Mouse (Mus musculus) heart, embryonic 16.5 days (tissue): ENCODE data around the gene Kcna7. TPM values are rescaled to one million over a fixed set of nuclear protein-coding genes. Genes with fewer than 3 reads are reported as not detected.
A peak's percentile ranks its signal among the peaks of the same experiment; 100 is the strongest.
"Not testable (repeated sequence)": the region's sequence is repeated elsewhere in the genome, so short reads cannot be mapped to it uniquely, and the experiment has no call there.

Experiments used
- ATAC-seq: fragments of 200-750 bp; cut with Nextera tagmentation; replicated peaks from 2 replicates; pipeline ENCODE4 v1.8.0; 2017; ENCODE audit warnings: moderate number of reproducible peaks; ENCODE audit not compliant: insufficient read depth, low FRiP score; ENCODE audit errors: extremely low read depth
- H3K27ac ChIP-seq: fragments of 300-500 bp; sonication (generic); 2 replicates; pipeline ENCODE4 v1.5.1; 2014; ENCODE audit warnings: mild to moderate bottlenecking, low read length, control low read depth, moderate library complexity
- H3K27me3 ChIP-seq: fragments of 300-500 bp; sonication (generic); 2 replicates; pipeline ENCODE4 v1.6.1; 2014; ENCODE audit warnings: low read length, mixed read lengths; ENCODE audit not compliant: control insufficient read depth, insufficient read depth
- H3K36me3 ChIP-seq: fragments of 300-500 bp; sonication (generic); 2 replicates; pipeline ENCODE4 v1.6.1; 2014; ENCODE audit not compliant: control insufficient read depth, insufficient read depth
- H3K4me1 ChIP-seq: fragments of 300-500 bp; sonication (generic); 2 replicates; pipeline ENCODE4 v1.6.1; 2014; ENCODE audit warnings: low read length, mixed read lengths; ENCODE audit not compliant: control insufficient read depth, insufficient read depth
- H3K4me2 ChIP-seq: fragments of 300-500 bp; sonication (generic); 2 replicates; pipeline ENCODE4 v1.6.1; 2014; ENCODE audit warnings: low read depth, mild to moderate bottlenecking, control low read depth, low read length
- H3K4me3 ChIP-seq: fragments of 300-500 bp; sonication (generic); 2 replicates; pipeline ENCODE4 v1.5.1; 2014; ENCODE audit warnings: mild to moderate bottlenecking, control low read depth, low read length
- H3K9ac ChIP-seq: fragments of 300-500 bp; sonication (generic); 2 replicates; pipeline ENCODE4 v1.6.1; 2014; ENCODE audit warnings: low read length, control low read depth
- H3K9me3 ChIP-seq: fragments of 300-500 bp; sonication (generic); replicated peaks from 2 replicates; pipeline ENCODE4 v1.6.1; 2016; ENCODE audit warnings: low read length; ENCODE audit not compliant: control insufficient read depth
- WGBS: fragments of 180-500 bp; shearing (Covaris S2); extraction: QIAGEN DNeasy Blood & Tissue Kit; methylation state at CpG from one replicate; pipeline ENCODE4 v1.1.7; 2014; 5-methylcytosine and 5-hydroxymethylcytosine counted together
- polyA plus RNA-seq: library from polyadenylated mRNA; unstranded; fragments of >200 nt; fragmentation: Nextera tagmentation; extraction: Ambion mirVana; gene quantifications from 2 replicates; pipeline ENCODE4 v1.2.1, GENCODE M21; 2015

The Kcna7 gene
- polyA plus RNA-seq = 0.25 and 0.27 TPM in 2 replicates

DNA sequence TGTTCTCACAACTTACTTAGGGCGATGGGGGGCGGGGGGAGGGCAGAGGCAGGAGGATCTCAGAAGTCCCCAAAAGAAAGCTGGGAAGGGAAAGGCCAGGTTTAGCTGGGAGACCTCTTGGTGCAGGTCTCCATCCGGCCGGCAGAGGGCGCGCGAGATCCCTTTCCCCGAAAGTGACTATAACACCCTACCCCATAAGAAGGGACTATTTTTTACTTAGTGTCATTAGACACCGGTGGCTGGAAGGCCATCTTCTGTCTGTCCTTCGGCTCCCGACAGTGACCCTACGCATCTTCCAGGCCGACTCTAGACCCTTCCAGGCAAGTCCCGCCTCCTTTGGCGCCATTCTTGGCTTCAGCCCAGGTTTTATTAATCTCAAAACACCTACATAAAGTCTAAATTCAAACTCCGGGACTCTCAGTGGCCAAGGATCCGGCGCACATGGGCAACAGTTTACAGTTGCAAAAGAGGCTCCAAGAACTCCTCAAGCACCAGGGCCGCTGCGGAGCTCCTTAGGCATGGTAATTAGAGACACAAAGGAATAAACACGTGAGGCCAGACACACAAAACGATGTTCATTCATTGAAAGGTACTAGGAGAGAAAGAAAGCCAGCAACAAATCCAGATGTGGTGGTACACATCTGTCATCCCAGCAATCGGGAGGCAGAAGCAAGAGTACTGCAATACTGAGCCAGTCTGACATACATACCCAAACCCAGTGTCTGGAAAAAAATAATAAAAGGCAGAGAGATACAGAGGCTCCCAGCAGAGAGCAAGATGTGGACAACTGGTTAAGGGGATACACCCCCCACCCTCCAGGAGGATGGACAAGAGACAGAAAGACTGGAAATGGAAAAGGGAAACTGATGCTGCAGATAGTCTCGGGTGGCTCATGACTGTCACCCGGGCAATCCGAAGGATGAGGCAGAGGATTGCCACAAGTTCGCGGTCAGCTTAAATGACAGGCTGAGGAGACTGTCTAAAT is at the start of gene Kcna7:
Gene Kcna7 (plus strand): TSS at position 563 of the 985 bp plus-strand sequence.
- ATAC-seq = peak; percentile 42; the same call in 1 of the 2 replicates
- H3K4me3 ChIP-seq = peak within 1 kb of the TSS; percentile 56
- peak within 1 kb of the TSS; percentile 52 for H3K9ac ChIP-seq
- 12% methylated on average over 28 of the region's 28 CpGs for WGBS
- peak within 1 kb of the TSS; percentile 77 for H3K4me2 ChIP-seq
- no peaks in the 10 kb centered on the region for H3K9me3 ChIP-seq
- H3K4me1 ChIP-seq = peaks cover 11% of the 10 kb centered on the region
- H3K27me3 ChIP-seq = peaks cover 51% of the 10 kb centered on the region
- no peaks in the 10 kb centered on the region for H3K36me3 ChIP-seq
- H3K27ac ChIP-seq = no peak within 1 kb of the TSS

DNA sequence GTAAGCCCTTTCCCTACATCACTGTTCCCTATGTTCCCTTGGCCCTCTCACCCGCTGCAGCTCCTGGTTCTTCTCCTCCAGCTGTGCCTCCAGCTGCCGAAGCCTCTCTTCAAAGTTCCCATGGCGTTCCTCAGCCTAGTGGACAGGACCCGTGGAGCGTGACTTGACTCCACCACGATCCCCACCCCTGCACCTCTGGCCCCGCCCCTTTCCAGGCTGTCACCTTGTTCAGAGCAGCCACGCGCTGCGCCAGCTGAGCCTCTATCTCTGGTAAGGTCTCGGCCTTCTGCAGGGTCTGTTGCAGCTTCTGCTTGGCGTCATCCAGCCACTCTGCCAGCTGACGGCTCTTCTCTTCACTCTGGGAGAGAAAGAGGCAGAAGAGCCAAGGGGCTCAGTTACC is 49.4 kb upstream of the Kcna7 start:
- Histone ChIP-seq H3K9ac (no peak overlapping the region), H3K27me3 (peaks cover 22% of the 10 kb centered on the region), H3K4me1 (no peaks in the 10 kb centered on the region), H3K36me3 (no peaks in the 10 kb centered on the region), H3K27ac (no peak overlapping the region), H3K4me2 (no peak overlapping the region), H3K4me3 (no peak overlapping the region), H3K9me3 (no peaks in the 10 kb centered on the region)
- WGBS = 31% methylated on average over 13 of the region's 13 CpGs
- no peak for ATAC-seq

DNA sequence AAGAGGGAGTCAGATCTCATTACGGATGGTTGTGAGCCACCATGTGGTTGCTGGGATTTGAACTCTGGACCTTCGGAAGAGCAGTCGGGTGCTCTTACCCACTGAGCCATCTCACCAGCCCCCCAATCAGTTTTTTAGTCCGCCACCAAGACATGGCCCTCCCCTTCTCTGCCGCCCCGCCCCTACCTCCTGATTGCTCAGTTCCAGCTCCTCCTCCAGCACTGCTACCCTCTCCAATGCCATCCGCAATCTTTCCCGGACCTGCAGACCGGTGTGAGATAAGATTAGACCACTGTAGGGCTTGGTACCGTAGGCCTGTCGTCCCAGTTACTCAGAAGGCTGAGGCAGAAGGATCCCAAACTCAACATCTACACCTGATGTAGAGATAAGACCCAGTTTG is 46.4 kb upstream of the Kcna7 start:
- not testable (repeated sequence) for ATAC-seq

DNA sequence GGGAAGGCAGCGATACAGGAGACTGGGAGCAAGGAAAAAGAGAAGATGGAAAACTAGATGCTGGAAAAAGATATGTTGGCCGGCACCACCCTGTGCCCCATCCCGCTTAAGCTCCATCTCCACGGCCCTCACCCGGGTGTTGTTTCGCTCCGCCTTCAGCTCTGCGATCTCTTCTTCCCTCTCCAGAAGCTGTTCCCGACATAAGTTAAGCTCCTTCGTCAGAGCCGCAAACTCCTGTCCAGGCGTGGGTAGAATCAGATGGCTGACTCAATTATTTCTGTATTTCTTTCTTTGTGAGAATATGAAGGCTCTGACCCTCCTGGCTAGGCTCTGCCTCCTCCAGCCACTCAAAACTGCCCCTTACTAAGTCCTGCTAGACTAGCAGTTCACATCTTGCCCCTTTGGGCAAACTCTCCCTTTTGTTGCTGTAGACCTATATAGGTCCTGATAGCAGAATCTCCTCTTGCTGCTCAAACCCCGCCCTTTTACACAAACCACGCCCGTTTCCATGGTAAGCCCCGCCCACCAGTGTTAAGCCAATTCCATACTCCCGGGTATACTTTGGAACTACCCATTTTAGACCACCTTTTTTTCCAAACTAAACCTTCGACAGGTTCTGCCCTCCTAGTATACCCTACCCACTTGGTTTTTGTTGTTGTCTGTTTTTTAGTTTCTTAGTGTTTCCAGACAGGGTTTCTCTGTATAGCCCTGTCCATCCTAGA is 44.9 kb upstream of the Kcna7 start:
- Histone ChIP-seq H3K9ac (no peak overlapping the region), H3K4me1 (peaks cover 6% of the 10 kb centered on the region), H3K27ac (no peak overlapping the region), H3K36me3 (no peaks in the 10 kb centered on the region), H3K9me3 (no peaks in the 10 kb centered on the region), H3K27me3 (peaks cover 58% of the 10 kb centered on the region), H3K4me3 (no peak overlapping the region), H3K4me2 (no peak overlapping the region)
- WGBS = 39% methylated on average over 18 of the region's 18 CpGs
- no peak for ATAC-seq

More for the DNA sequence above, 46.4 kb upstream of the Kcna7 start:
- whole genome bisulfite sequencing = 42% methylated on average over 9 of the region's 11 CpGs
- H3K4me3 ChIP-seq, H3K9me3 ChIP-seq, H3K27ac ChIP-seq, H3K4me1 ChIP-seq, H3K9ac ChIP-seq, H3K4me2 ChIP-seq, H3K36me3 ChIP-seq: not testable (repeated sequence)
- peaks cover 46% of the 10 kb centered on the region for H3K27me3 ChIP-seq

DNA sequence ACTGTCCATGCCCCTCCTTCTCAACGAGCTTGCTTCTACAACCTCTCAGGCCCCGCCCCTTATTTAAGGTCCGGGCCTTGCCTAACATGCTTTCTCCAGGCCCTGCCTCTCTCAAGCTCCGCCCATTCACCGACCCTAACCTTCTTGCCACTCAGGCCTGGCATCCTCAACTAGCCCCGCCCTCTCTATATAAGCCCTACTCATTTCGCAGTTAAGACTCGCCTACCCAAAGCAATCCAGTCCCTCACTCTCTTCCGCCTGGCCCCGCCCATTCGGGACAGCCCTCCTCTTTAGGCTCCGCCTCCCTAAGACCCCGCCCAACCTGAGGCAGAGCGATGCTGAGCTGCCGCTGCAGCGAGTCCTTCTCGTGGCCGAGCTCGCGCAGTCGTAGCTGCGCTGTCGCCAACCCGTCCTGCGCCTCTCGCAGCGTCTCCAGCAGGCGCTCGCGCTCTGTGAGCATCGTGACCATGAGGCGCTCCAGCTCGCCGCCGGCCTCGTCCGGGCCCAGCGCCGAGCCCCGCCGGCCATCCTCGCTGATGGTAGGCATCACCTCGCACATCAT is 44.1 kb upstream of the Kcna7 start:
- H3K4me2 ChIP-seq = peak overlapping the region; percentile 73
- H3K9ac ChIP-seq = 0 out of 2 replicates have a peak overlapping the region, but pooled peaks have one; percentile 8
- ATAC-seq = peak; percentile 56
- H3K36me3 ChIP-seq = no peaks in the 10 kb centered on the region
- H3K27me3 ChIP-seq = peaks cover 59% of the 10 kb centered on the region
- H3K4me1 ChIP-seq = peaks cover 10% of the 10 kb centered on the region
- H3K27ac ChIP-seq = no peak overlapping the region
- H3K9me3 ChIP-seq = no peaks in the 10 kb centered on the region
- WGBS = under 1% methylated on average over 43 of the region's 43 CpGs
- peak overlapping the region; percentile 46 for H3K4me3 ChIP-seq

DNA sequence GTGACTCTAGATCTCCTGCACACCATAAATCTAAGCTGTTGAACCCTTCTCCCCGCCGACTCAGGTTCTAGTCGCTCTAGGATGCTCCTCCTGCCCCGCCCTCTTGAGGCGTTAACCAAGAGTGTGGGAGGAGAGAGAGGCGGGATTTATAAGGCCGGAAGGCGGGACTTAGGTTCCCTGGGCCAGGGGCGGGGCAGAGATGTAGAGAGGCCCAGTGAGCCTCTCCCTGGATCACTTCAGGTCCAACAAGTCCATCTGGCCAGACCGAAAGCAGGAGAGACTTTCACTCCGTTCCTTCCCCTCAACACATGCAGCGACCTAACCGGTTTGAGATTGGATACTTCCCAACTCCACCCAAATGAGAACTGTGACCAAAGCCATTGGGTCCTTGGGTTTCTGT is 42.7 kb upstream of the Kcna7 start:
- no peak overlapping the region for H3K4me3 ChIP-seq
- no peak overlapping the region for H3K9ac ChIP-seq
- H3K36me3 ChIP-seq = no peaks in the 10 kb centered on the region
- WGBS = 6% methylated on average over 13 of the region's 13 CpGs
- no peak overlapping the region for H3K4me2 ChIP-seq
- H3K27ac ChIP-seq = no peak overlapping the region
- H3K4me1 ChIP-seq = peaks cover 14% of the 10 kb centered on the region
- no peak for ATAC-seq
- peaks cover 57% of the 10 kb centered on the region for H3K27me3 ChIP-seq
- no peaks in the 10 kb centered on the region for H3K9me3 ChIP-seq

DNA sequence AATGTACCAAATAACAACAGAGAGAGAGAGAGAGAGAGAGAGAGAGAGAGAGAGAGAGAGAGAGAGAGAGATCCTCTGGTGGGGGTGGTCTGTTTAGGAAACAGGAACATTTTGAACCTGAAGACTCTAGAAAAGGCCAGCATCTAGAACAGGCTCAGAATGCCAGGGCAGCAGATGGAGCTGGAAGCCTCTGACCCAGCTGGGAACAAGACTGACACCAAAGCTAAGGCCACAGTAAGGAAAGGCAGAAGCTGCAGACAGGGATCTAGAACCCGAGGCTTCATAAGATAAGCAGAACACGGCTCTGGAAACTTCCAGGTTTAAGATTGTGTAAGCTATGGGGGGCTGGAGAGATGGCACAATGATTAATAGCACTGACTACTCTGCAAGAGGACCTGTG is 41.5 kb upstream of the Kcna7 start:
- ATAC-seq = no peak
- Histone ChIP-seq H3K27ac (no peak overlapping the region), H3K4me3 (no peak overlapping the region), H3K9ac (no peak overlapping the region), H3K27me3 (peaks cover 62% of the 10 kb centered on the region), H3K9me3 (no peaks in the 10 kb centered on the region), H3K4me1 (peaks cover 16% of the 10 kb centered on the region), H3K4me2 (no peak overlapping the region), H3K36me3 (no peaks in the 10 kb centered on the region)
- 69% methylated on average over 2 of the region's 2 CpGs for WGBS

DNA sequence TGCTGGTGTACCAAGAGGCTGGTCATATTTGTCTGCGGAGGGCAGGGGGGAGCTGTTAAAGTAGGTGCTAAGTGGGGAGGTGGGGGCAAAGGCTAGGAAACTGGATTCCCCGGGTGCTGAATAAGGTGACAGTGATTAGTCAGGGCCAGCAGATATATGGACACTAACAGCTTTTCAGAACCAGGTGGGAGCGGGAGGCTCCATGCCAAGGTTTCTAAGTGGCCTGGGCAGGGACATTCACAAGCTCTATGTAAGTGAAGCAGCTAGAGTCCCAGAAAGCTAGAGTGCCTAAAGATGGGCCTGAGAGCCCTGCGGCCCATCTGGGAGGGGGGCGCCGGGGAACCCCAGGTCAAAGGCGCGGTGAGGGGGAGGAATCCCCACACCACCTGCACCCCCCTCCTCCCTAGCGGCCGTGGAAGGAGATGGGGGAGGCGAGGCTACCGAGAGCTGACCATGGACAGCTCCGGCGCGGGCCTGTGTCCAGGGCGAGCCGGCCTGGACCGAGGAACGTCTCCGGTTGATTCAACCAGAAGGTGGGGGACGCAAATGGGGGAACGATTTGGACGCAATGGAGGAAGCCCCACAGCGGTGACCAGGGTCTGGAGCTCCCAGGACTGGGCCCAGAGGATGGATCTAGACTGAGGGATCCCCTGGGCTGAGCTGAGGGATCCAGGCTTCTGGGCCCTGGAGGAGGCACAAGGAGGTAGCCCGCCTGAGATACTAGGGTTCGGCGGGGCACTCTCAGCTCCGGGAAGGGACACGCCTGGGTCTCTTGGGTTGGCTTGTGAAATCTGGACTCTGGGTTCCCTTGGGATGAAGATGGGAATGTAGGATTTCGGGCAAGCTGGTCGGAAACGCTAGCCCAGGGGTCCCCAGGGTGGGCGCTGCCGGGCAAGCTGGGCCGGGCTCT is 39.5 kb upstream of the Kcna7 start:
- Histone ChIP-seq H3K9ac (peak overlapping the region; percentile 67), H3K36me3 (no peaks in the 10 kb centered on the region), H3K9me3 (no peaks in the 10 kb centered on the region), H3K27me3 (peaks cover 58% of the 10 kb centered on the region), H3K27ac (no peak overlapping the region), H3K4me2 (peak overlapping the region; percentile 98), H3K4me3 (peak overlapping the region; percentile 65), H3K4me1 (peaks cover 26% of the 10 kb centered on the region)
- ATAC-seq = no peak
- WGBS = 5% methylated on average over 35 of the region's 35 CpGs
